Mouse (Mus musculus) kidney, postnatal 25 days (tissue): ENCODE data around the gene Rpa1.
"Not testable (repeated sequence)": the region's sequence is repeated elsewhere in the genome, so short reads cannot be mapped to it uniquely, and the experiment has no call there.

Experiments
- DNase-seq, 2 experiments: peaks; one replicate each; pipeline ENCODE4 v3.0.0; 2021; ENCODE audit warnings: mixed read lengths in 2 of 2

Rpa1 gene

DNA sequence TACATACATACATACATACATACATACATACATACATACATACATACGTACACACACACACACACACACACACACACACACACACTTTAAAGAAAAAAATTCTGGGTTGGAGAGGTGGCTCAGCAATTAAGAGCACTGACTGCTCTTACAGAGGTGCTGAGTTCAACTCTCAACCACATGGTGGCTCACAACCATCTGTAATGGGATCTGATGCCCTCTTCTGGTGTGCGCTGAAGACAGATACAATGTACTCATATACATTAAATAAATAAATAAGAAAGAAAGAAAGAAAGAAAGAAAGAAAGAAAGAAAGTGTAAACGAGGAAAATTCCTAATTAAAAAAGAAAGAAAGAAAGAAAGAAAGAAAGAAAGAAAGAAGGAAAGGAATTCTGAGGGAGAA lies 64.3 kb downstream of the Rpa1 start:
- DNase-seq, result not testable (repeated sequence)

DNA sequence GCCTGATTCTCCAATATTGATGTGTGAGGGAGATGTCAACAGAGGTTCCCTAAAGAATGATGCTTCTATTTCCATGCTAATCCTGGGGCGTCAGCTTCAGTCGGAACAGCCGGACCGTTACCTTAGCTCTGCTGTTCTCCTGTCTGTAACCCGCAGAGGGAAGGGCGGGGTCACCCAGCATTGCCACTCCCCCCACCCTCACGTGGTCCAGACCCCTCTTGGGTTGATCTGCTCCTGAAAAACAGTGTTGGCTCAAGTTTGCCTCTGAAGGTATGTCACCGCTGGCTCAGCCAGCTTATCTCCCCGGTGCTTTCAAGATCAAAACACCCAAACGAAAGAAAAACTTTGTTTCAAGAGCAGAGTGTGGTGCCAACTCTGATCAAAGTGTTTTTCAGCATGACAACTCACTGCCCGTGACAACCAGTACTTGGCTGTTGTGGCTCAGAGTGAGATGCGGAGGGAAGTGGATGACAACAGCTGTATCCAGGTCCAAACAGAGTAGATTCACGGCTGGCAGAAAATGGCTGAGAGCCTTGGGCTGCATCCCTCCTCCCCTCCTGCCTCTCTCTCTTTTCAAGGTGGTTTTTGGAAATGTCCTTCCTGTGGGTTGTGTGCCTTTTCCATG lies 65.5 kb downstream of the Rpa1 start:
- DNase-seq, result peak; percentile 38 to 56

DNA sequence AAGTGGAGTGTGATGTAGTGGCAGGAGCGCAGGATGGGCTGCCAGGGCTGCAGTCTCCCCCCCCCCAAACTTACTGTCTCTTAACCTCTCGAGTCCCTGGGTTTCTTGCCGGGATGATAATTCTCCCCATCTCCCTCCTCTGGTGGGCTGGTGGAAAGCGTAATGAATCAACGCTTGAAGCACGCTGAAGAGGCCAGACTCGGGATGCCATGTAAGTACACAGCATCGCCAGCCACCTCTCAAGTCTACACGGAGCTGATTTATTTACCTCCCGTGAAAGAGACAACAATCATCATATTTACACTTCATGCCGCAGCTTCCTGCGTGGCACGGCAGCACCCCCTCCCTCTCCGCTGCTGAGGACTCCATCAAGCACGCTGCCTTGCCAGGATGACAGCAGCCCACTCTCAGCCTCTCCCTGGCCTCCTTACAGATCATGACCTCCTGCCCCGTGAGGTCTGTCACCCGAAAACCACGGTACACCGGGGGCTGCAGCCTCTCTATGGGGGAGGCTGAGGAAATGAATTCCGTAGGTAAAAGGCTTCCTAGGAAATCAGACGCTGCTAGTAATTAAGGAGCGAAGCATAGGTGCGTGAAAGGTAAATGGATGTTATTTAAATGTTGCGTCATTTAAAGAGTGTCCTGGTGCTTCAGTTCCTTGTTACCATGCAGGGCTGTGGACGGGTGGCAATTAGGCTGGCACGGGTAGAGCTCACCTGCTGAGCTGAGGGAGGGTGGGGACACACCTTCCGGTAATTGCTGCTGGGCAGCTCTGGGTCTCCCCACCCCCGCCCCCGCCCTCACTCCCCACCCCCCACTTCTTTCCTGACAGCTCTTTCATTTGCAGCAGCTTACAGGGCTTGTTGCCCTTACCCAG lies 66.5 kb downstream of the Rpa1 start:
- no peak for DNase-seq

DNA sequence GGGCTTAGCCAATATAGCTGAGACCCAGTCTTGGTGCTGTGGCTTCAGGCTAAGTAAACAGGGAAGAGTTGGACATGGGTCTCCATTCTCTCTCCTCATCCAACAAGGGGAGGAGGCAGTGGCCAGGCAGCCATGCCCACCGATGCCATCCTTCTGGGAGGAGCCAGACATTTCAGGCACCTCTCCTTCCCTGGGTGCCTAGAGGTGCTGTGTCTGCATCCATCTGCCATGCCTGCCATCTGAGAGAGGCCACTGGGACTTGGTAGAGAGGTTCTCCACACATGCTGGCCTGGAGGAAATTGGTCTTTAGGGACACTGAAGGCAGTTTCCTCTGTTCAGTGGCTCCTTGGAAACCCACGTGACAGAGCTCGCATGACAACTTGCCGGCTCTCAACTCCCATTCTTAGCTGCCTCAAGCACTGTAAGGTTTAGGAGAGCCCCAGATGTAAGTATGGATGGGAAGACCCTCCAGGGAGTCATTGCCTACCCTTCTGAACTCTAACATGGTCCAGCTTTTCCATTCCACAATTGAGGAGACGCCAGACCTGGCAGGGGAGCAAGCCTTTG lies 67.6 kb downstream of the Rpa1 start:
- no peak for DNase-seq

DNA sequence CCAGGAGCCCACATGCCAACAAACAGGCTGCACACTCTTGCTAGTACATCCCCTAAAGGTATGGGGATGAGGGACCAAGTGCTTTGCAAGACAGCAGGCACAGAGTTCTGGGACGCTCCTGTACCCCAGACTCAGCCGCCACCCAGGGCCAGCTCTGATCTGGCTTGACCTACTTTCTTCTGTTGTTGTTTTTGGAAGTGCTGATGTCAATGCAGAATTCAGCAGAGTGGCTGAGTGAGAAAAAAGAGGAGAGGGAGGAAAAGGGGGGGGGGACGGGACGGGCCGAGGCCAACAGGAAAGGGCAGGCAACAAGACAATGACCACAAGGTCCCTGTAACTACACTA lies 68.1 kb downstream of the Rpa1 start:
- no peak for DNase-seq

DNA sequence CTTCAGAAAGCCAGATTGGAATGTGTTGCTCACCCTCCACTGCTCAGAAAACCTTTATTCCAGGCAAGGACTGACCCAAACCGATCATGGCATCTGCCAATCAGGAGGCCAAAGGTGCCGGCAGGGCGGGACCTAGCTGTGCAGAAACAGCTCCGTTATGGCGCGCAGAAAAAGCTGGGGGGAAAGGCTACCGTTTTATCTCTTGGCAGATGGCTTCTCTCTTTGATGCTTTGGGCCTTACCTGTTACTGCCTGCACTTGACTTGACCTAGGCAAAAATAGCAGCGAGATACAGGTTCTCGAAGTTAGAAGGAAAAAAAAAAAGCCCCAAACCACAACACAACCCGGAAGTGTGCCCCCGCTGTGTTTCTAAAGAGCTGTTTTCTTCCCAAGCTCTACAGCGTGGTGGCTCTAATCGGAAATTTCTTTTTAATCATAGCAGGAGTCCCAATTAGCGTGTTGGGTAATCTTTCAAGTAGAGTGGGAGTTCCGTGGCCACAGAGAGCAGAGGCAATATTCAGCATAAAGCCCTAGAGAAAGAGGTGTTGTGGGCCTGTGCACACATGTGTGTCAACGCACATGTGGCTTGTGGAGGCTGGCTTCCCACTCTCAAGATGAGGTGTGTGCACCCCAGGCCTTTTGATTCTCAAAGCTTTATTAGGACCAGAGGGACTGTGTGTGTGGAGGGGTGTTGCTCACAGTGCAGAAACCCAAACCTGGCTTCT lies 68.6 kb downstream of the Rpa1 start:
- DNase-seq, result peak; percentile 60 to 65

DNA sequence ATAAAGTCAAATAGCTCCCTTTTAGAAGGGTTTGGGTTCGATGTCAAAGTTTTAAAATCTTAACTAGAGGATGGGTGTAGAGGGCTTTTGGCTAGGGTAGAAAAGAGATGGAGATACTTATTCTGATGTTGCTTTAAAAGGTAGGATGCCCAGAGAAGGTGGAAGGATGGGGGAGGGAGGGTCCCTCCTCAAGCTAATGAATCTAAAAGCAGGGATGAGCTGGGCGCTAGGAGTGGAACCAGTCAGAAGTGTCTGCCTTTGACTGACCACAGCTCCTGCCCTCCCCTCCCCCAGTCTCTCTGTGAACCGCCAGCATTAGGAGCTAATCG lies 69.1 kb downstream of the Rpa1 start:
- no peak for DNase-seq

DNA sequence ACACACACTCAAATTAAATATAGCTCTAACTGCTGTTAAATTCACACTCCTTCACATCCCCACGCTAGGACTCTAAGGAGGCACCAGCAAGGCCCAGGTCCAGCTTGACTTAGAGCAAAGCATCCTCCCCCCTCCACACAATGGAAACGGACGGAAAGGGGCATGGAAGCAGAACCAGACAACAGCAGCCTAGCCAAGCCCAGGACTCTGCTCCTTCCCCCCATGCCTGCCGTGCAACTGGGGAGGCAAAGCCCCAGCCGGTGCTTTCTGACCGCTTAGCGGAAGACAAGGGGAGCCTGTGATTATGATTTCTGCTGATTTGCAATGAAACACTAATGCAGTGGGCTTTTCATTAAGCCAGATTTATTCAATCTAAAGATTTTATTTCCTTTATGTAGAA lies 70.0 kb downstream of the Rpa1 start:
- DNase-seq, result no peak

DNA sequence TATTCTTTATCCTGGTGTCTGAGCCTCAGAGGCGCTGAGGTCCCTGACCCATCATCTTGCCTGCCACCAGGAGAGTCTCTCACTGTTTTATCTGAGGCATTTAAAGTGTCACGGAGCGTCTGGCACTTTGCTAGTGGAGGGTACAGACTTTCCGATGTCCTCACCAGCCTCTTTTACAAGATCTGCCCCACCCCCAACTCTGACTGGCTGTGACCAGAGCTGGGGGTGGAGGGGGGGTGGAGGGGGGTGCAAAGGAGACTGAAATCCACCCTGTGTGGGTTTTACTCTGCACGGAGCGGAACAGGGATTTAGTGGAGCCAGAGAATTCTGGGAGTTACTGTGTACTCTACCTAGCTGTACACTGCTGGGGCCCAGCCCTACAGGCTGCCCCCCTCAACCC lies 73.1 kb downstream of the Rpa1 start:
- no peak for DNase-seq

DNA sequence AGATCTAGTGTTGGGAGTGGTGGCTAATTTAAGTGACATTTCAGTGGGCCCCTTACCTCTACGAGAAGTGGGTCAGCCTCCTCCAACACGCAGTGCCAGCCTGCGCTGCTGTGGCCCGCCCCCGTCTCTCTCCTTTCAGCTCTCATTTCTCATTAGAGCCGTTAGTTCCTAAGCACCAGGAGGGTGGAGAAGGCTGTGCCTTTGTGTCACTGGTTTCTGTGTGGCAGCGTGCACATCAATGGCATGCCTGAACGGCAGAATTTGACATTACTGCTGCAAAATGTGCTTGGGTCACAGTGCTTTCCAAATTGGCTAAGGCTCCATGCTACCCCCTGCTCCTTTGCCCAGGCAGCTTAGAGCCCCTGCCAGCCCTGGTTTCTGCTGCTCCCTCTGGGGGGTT lies 74.7 kb downstream of the Rpa1 start:
- no peak for DNase-seq

DNA sequence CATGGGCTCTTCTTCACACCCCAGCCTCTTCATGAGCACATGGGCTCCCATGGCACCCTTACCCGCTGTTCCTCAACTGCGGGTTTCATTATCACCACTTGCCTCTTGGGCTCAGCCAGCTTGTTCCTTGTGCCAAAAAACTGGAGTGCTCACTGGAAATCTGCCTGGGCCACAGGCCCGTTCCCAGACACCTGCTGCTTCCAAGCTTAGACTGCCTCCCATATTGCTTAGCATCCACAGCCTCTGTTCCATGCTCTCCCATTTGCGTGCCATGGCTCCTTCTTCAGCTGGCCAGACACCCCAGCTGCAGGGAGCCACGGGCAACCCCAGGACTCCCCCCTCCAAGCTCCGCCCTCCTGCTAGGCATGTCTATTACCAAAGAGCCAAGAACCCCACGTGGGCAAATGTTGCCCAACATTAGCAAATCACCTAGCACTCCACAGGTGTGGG lies 77.1 kb downstream of the Rpa1 start:
- DNase-seq, result no peak

DNA sequence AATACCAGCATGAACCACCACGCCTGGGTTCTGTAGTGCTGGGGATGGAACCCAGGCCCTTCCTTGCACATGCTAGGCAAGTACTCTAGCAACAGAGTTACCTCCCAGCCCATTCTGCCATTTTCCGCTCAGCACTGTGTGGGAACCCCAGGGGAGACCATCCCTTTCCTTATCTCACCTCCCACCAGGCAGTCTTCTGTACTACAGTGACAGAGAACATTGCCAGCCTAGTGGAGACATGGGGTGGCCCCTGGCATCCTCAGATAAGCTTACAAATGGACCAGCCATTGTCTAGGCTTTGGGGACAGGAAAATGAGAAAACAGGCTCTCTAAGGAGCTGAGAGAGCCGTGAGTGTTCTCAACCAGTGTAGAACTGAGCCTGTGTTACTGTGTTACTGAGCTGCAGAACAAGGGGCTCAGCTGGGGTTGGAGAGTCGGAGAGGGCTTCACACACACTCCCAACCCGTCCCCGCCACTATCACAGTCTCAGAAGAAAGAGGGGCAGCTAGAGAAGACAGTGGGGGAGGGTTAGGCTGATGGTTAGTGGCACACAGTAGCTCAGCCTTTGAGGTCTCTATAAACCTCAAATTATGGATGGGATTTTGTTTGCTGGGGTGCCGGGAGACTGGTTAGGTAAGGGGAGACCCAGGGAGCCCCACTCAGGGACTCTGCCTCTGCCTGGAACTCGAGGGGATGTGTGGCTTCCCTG lies 77.7 kb downstream of the Rpa1 start:
- no peak for DNase-seq

DNA sequence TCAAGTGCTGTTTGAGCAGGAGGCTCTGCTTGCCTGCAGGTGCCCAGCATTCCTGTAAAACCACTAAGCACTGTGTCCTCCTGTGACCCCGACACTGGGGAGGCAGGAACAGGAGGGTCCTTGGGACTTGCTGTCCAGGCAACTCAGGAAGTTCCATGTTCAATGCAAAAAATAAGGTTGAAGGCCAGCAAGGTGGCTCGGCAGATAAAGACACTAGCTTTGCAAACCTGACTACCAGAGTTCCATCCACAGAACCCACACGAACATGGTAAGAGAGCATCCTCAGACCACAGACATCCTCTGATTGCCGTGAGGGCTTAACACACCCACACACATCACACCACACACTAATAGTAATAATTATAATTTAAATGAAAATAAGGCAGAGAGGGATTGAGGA lies 78.9 kb downstream of the Rpa1 start:
- DNase-seq, result no peak

DNA sequence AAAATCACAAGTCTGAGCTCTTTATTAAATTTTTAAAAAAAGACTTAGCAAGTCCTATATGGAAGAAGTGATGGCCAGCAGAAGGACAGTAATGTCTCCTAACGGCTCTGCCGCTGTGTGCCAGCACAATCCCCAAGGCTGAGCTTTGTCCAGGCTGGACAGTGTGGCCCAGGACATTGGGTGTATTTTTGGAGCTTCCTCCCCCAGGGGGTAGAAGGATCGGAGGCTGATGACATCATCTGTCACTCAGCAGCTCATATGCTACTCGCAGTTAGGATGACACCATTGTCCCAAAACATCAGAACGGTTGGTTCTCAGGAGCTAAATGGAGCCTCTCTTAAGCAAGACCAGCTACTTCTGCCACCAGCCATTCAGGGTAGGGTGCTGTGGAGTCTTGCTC lies 79.6 kb downstream of the Rpa1 start:
- no peak for DNase-seq

DNA sequence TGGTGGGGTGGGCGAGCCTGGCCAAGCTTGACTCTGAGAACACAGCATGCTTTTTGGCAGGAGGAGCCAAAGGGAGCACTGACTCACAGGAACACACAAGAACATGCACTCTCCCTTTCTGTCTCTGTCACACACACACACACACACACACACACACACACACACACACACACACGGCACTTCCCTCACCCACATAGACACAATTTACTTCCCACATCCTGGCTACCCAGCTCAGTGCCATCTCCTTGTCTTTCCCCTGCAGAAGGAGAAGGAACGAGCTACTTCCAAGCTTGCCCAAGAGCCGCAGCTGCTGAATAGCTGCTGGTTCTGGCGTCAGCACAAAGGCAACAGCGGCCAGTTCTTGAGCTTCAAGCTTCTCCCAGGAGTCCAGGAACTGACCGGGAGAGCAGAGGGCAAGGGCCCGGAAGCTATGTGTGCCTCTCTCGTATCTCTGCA lies 80.3 kb downstream of the Rpa1 start:
- peak; percentile 69 to 86 for DNase-seq

DNA sequence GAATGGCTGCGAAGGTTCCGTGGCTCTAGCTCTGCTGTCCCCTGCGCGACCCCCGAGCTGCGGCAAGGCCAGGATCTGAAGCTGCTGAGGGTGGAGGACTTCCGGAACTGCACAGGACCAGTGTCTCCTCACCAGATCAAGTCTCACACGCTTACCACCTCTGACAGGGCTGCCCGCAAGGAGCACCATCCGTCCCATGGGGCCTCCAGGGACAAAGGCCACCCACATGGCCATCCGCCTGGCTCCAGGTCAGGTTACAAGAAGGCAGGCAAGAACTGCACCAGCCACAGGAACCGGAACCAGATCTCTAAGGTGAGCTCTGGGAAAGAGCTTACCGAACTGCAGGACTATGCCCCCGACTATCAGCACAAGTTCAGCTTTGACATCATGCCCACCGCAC lies 82.6 kb downstream of the Rpa1 start:
- no peak for DNase-seq

DNA sequence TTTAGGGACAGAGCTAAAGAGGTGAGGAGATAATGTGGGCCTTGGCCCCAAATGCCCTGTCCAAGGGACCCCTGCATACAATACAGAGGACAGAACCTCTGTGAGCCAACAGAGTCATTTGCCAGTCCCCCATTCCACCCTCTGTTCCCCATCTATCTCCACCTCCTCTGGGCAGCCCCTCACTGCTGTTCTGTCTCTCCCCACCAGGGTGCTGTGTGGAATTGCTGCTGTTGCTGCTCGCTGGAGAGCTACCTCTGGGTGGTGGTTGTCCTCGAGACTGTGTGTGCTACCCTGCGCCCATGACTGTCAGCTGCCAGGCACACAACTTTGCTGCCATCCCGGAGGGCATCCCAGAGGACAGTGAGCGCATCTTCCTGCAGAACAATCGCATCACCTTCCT lies 83.6 kb downstream of the Rpa1 start:
- DNase-seq, result no peak

DNA sequence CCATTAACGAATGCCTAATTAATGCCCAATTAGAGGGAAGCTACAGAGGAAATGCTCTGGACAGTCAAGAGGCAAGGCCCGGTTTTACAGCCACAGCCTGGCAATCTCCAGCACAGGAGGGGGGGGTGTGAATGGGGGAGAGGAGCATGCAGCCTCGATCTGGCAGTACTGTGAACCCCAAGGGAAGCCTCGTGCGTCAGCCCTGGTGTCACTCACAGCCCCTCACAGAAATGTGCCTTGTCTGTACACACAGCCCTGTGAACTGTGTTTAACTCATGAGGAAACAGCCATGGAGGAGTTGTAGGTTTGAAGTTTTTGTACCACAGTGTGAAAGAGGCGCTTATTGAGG lies 84.2 kb downstream of the Rpa1 start:
- no peak for DNase-seq

DNA sequence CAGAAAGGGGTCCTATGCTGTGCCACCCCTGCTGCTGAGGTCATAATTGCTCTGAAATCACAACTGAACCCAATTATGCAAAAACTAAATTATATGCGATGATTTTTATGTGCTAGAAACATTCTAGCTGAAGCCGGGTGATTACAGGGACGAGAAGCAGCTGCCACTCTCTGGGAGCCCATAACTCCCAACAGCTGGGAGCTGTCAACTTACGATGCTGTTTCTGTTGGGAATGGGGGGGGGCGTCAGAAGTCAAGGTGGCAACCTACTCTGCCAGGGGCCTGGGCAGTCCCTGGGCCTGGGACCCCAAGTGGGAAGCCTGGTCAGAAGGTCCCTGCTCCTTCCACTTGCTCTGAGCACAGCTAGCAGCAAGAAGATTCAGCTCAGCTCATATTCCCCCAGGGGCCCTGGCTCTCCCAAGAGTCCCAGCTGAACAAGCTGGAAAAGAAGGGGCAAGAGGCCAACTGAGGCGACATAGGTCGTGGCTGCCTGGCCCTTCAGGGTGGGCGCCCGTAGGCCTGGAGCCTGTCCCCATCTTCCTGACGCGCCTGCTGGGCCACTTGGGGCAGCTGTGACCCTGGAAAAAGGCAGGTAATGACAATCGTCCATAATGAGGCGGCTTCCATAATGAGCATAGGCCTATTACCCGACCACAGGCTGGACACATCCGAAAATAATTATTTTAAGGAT lies 84.7 kb downstream of the Rpa1 start:
- peak; percentile 57 to 69 for DNase-seq

DNA sequence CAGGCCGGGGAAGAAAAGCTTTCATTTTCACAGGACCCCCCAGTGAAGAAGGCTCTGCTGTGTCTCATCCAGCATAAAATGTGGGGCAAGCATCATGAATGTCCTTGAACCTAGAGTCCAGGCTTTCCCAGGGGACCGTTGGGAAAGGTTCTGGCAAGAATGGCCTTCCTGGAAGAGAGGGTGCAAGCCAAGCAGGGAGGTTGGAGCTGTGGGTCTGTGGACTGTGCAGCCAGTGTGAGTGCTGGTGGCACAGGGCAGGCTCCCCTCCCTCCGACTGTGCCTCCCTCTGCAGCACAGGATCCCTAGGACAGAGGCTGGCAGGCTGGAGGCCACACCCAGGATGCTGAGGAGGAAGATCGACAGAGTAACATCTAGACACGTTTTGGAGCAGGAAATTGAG lies 85.3 kb downstream of the Rpa1 start:
- DNase-seq, result no peak

DNA sequence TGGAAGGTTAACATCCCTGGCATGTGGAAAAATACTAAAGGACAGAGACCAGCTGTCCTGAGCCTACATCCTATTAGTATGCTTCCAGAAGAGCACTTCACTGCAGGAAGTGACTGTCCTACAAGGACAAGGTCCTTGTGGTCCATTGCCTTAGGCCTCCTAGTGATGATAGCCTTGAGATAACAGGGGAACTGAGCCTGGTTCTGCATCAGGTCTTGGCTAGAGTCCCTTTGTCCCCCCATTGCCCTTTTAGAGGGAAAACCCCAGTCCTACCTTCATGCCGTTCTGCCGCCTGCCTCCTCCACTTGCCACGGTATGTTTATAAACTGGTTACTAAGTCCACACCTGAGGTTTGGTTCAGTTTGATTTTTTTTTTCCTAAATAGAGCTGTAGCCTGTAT lies 85.9 kb downstream of the Rpa1 start:
- DNase-seq, result no peak

DNA sequence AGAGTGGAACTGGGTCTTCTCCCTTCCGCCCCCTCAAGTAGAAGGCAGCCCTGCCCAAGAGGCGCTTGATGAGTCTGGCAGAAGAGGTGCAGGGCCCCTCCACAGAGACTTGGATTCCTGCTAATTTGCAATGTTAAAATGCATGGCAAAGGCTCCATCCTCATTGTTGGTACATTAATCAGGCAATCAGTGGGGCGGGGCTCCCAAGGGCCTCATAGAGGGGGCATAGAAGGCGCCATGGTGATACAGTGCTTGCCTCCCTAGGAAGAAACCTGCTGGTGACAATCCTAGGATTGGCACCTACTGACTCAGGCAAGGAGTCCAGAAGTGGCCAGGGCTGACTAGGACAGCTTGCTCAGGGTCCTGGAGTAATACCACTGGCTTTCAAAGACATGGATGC lies 86.4 kb downstream of the Rpa1 start:
- no peak for DNase-seq

DNA sequence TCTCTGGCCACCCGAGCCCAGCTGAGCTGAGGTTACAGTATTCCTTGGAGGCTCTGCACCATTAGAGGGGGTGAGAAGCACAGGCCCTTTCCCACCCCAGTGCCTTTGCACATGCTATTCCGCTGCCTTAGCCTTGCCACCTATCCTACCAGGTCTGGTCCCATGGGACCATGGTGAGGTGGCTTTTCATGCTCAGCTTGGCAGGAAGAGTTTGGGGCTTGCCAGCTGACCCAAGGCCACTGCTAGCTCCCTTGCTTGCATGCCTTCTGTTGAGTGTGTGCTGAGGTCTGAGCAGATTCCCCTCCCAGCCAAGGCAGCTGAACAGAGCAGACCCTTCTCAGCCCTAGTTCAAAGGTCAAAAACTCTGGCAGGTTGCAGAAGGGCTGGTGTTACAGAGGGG lies 87.1 kb downstream of the Rpa1 start:
- DNase-seq, result no peak
